Mouse (Mus musculus) cerebellum, adult 2 months (tissue): ENCODE measurements around the gene Lingo2. TPM values are rescaled to one million over a fixed set of nuclear protein-coding genes. Genes with fewer than 3 reads are reported as not detected.
A peak's percentile ranks its signal among the peaks of the same experiment; 100 is the strongest.

Experiments
- DNase-seq, 2 experiments: peaks; one replicate each; pipeline ENCODE4 v3.0.0; 2021
- H3K27ac ChIP-seq: fragments of 200-500 bp; 2 replicates; pipeline ENCODE4 v1.5.1; 2012; ENCODE audit warnings: low read length, control low read depth, inconsistent platforms; ENCODE audit not compliant: insufficient read depth
- H3K27me3 ChIP-seq: fragments of 200-500 bp; 2 replicates; pipeline ENCODE4 v1.6.1; 2012; ENCODE audit warnings: inconsistent platforms, mild to moderate bottlenecking, low read length, moderate library complexity; ENCODE audit not compliant: control insufficient read depth, insufficient read depth
- H3K4me1 ChIP-seq: fragments of 200-500 bp; 2 replicates; pipeline ENCODE4 v1.6.1; 2011; ENCODE audit warnings: low read length; ENCODE audit not compliant: control insufficient read depth, insufficient read depth
- H3K4me3 ChIP-seq: fragments of 200-500 bp; replicated peaks from 2 replicates; pipeline ENCODE3; 2011; ENCODE audit warnings: mild to moderate bottlenecking, low read depth, low read length, control low read depth; ENCODE audit not compliant: insufficient read depth
- CTCF ChIP-seq: fragments of 200-500 bp; IDR thresholded peaks from 2 replicates; pipeline ENCODE4 v1.5.1; 2011; ENCODE audit warnings: low read depth, mild to moderate bottlenecking, control low read depth, low read length, moderate library complexity, borderline replicate concordance; ENCODE audit not compliant: insufficient read depth
- POLR2A ChIP-seq: fragments of 200-500 bp; IDR thresholded peaks from 2 replicates; pipeline ENCODE4 v1.6.1; 2011; ENCODE audit warnings: low read length, control low read depth, borderline replicate concordance; ENCODE audit not compliant: insufficient read depth
- WGBS: fragments of 180-500 bp; shearing (Covaris S2); methylation state at CpG from one replicate; pipeline ENCODE4 v1.1.7; 2018; 5-methylcytosine and 5-hydroxymethylcytosine counted together
- polyA plus RNA-seq: library from polyadenylated mRNA; depleted of rRNA; stranded (reverse); fragments of >200 nt; gene quantifications from 2 replicates; pipeline ENCODE4 v1.2.3, GENCODE M21; 2012

The Lingo2 gene
- polyA plus RNA-seq, 1 experiment: 6.4 TPM

- no peak overlapping the region for H3K4me3 ChIP-seq
- no peak overlapping the region for H3K27ac ChIP-seq
- no peaks in the 10 kb centered on the region for H3K4me1 ChIP-seq
- no peak for DNase-seq
- 78% methylated on average over 2 of the region's 2 CpGs for WGBS
- TF ChIP-seq CTCF (no peak), POLR2A (no peak)
- H3K27me3 ChIP-seq: no peaks in the 10 kb centered on the region
These were observed 638.5 kb downstream of the Lingo2 start for GRCm38 (mm10) chr4:36313067-36313466.

GRCm38 (mm10) chr4:36311431-36311830, 640.1 kb downstream of the Lingo2 start:
- H3K27ac ChIP-seq: no peak overlapping the region
- no peaks in the 10 kb centered on the region for H3K27me3 ChIP-seq
- no peak for DNase-seq
- 84% methylated on average over 6 of the region's 6 CpGs for WGBS
- H3K4me3 ChIP-seq: no peak overlapping the region
- no peaks in the 10 kb centered on the region for H3K4me1 ChIP-seq
- TF ChIP-seq POLR2A: no peak
- TF ChIP-seq CTCF: no peak

GRCm38 (mm10) chr4:36305228-36305627, 646.3 kb downstream of the Lingo2 start:
- no peak for DNase-seq
- no peak overlapping the region for H3K27ac ChIP-seq
- H3K4me1 ChIP-seq: no peaks in the 10 kb centered on the region
- H3K27me3 ChIP-seq: no peaks in the 10 kb centered on the region
- no peak overlapping the region for H3K4me3 ChIP-seq
- TF ChIP-seq POLR2A: no peak
- 81% methylated on average over 1 of the region's 1 CpGs for WGBS

- Histone ChIP-seq H3K4me1 (no peaks in the 10 kb centered on the region), H3K27me3 (no peaks in the 10 kb centered on the region), H3K4me3 (peak overlapping the region; percentile 64), H3K27ac (no peak overlapping the region)
- DNase-seq: no peak
- 35% methylated on average over 8 of the region's 8 CpGs for WGBS
- TF ChIP-seq POLR2A (no peak), CTCF (no peak)
These were observed 661.9 kb downstream of the Lingo2 start for GRCm38 (mm10) chr4:36289701-36290053.

- peak; percentile 44 to 69 for DNase-seq
- Histone ChIP-seq H3K27me3 (no peaks in the 10 kb centered on the region), H3K27ac (no peak overlapping the region), H3K4me1 (no peaks in the 10 kb centered on the region), H3K4me3 (peak overlapping the region; percentile 64)
- 1% methylated on average over 17 of the region's 17 CpGs for WGBS
- TF ChIP-seq CTCF (no peak; the same call in 1 of the 2 replicates), POLR2A (no peak)
These were observed 662.5 kb downstream of the Lingo2 start for GRCm38 (mm10) chr4:36288813-36289700.

- TF ChIP-seq POLR2A (no peak), CTCF (no peak)
- 30% methylated on average over 2 of the region's 2 CpGs for WGBS
- H3K27me3 ChIP-seq: no peaks in the 10 kb centered on the region
- DNase-seq: no peak
- no peak overlapping the region for H3K27ac ChIP-seq
- H3K4me3 ChIP-seq: no peak overlapping the region
- H3K4me1 ChIP-seq: no peaks in the 10 kb centered on the region
These were observed 688.9 kb downstream of the Lingo2 start for GRCm38 (mm10) chr4:36262436-36263169.

GRCm38 (mm10) chr4:36186231-36186922, 765.2 kb downstream of the Lingo2 start:
- H3K27me3 ChIP-seq: no peaks in the 10 kb centered on the region
- 3% methylated on average over 7 of the region's 7 CpGs for WGBS
- TF ChIP-seq POLR2A: no peak
- no peak for TF ChIP-seq CTCF
- no peaks in the 10 kb centered on the region for H3K4me1 ChIP-seq
- H3K4me3 ChIP-seq: no peak overlapping the region
- no peak overlapping the region for H3K27ac ChIP-seq
- DNase-seq: peak; percentile 25 to 26
